Mouse (Mus musculus) heart, adult 11 months (tissue): ENCODE measurements around the gene Sirt4.

Experiments
- DNase-seq: peaks from one replicate; pipeline ENCODE4 v3.0.0; 2022

Sirt4 gene

GRCm38 (mm10) chr5:115490638-115491000 is 6.1 kb upstream of the Sirt4 start:
- DNase-seq = peak; percentile 91

GRCm38 (mm10) chr5:115489699-115490637 is 5.4 kb upstream of the Sirt4 start:
- DNase-seq = peak; percentile 99

- DNase-seq = peak; percentile 98
These were observed 4.5 kb upstream of the Sirt4 start for GRCm38 (mm10) chr5:115488841-115489698.

- DNase-seq = peak; percentile 86
These were observed 3.5 kb upstream of the Sirt4 start for GRCm38 (mm10) chr5:115487942-115488580.

GRCm38 (mm10) chr5:115487353-115487752 is 2.8 kb upstream of the Sirt4 start:
- peak; percentile 87 for DNase-seq

- DNase-seq = peak; percentile 87
These were observed 2.2 kb upstream of the Sirt4 start for GRCm38 (mm10) chr5:115486726-115487125.

GRCm38 (mm10) chr5:115485489-115486205 is 1.1 kb upstream of the Sirt4 start:
- peak; percentile 89 for DNase-seq

- peak; percentile 91 for DNase-seq
These were observed 471 bp upstream of the Sirt4 start for GRCm38 (mm10) chr5:115484996-115485395.

- no peak for DNase-seq
These were observed 1.1 kb downstream of the Sirt4 start for GRCm38 (mm10) chr5:115483385-115483784.

- peak; percentile 92 for DNase-seq
These were observed 1.9 kb downstream of the Sirt4 start for GRCm38 (mm10) chr5:115482390-115483265.

- DNase-seq = peak; percentile 94
These were observed 4.4 kb downstream of the Sirt4 start for GRCm38 (mm10) chr5:115480101-115480500.

GRCm38 (mm10) chr5:115479561-115479960 is 5.0 kb downstream of the Sirt4 start:
- DNase-seq = peak; percentile 87

GRCm38 (mm10) chr5:115476107-115476727 is 8.3 kb downstream of the Sirt4 start:
- no peak for DNase-seq

- DNase-seq = peak; percentile 98
These were observed 9.0 kb downstream of the Sirt4 start for GRCm38 (mm10) chr5:115475337-115476106.

GRCm38 (mm10) chr5:115474174-115474828 is 10.2 kb downstream of the Sirt4 start:
- peak; percentile 91 for DNase-seq

- DNase-seq = no peak
These were observed 11.3 kb downstream of the Sirt4 start for GRCm38 (mm10) chr5:115473191-115473590.

- DNase-seq = no peak
These were observed 13.6 kb downstream of the Sirt4 start for GRCm38 (mm10) chr5:115470766-115471531.

GRCm38 (mm10) chr5:115469791-115470190 is 14.7 kb downstream of the Sirt4 start:
- DNase-seq = no peak
